Mouse (Mus musculus): ENCODE measurements around the gene Tbc1d23.
"Not testable (repeated sequence)": the region's sequence is repeated elsewhere in the genome, so short reads cannot be mapped to it uniquely, and the experiment has no call there.

The Tbc1d23 gene

DNA sequence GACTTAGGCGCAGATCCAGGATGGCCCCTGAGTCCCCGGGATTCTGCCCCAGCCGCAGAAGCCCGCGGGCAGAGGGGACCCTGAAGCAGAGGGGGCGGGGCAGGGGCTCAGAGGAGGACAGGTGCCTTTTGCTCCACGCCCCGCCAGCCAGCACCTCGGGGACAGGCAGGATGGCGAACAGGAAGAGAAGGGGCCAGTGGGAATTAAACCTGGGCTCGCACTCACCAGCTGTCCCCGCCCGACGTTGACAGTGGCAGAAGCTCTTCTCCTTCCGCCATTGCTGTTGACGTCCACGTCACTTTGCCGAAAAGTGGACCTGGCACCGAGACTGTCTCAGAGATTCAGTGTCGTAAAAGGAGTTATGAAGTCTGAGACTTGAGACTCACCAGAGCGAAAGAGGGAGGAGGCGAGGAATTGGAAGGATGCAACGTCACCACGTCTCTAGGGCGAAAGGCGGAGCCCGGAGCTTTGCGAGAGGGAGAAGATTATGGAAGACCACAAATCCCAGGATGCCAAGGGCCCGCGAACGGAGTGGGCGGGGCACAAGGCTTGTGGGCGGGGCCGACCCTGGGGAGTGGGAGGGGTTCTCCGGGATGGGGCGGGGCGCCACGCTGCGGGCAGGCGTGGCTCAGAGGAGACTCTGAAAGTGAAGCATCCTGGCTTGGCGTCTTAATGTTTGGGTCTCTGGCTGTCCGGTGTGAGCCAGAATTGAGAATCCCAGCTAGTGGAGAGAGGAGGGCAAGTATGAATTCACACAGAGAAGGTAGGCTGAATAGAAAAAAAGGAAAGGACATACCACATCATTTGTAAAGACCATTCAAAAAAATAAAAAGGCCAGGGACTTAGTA, at the start of gene Tbc1d23:
TSS of gene Tbc1d23 (minus strand) at position 416 of the 848 bp plus-strand sequence.
- DNase-seq: peak; percentile 95

DNA sequence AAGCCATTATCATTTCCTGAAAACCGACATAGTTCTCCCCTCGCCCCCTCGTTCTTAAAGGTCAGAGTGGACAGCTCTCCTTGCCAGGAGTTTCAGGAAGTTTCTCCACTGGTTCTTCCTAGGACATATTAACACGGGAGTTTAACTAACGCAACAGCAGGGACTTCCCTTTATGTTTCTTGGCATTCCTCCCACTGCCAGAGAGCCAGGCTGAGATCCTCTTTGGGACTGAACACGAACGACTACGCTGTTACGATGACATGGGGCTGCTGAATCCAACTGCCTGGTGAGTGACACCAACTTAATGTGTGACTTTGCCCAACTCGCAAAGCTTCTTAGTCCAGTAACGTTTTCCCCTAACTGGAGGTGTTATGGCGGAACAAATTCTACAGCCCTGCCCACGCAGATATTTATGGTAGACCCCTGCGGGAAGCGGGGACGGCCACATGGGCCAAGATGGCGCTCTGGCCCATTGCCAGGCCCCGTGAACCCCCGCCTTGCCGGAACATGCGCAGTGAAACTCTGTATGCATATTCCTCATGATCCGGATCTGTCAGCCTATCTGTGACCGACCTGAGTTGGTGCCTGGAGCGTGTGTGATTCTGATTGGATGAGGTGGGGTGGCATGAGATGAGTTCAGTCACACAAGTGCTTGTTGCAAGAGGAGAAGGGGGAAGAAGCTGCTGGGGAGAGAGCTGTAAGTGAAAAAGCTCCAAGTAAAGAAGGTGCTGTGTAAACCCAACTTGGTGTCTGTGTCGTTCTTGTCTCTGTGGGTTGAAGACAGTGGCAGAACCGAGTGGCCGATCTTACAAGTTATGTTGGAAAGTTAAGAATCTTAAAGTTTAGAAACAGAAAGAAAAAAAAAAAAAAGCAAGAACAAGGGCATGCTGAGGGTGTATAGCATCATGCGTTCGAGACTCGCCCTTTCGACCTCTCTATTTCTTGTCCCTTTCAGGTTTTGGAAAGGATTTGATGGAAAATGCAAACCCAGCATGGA, 49.2 kb upstream of the Tbc1d23 start:
- no peak for DNase-seq

DNA sequence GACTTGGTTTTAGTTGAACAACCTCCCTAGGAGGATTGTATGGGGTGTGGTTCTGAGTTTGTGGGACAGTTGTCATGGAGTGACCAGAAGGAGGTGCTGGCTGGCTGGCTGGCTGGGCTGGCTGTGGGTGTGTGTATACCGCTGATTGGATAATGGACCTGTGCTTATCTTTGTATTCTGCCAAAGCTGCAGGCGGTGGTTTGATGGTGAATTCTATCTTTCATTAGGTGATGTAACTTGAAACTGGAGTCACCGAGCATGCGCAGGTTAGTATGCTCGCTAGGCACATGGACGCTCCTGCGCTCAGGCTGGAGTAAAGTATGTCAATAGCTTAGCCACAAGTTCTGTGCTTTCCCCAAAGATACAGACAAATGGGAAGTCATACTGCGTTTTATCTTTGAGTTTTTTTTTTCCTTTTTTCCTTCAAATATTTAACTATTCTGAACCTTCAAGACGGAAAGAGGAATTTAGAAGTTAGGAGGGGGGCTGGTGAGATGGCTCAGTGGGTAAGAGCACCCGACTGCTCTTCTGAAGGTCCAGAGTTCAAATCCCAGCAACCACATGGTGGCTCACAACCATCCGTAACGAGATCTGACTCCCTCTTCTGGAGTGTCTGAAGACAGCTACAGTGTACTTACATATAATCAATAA, 47.8 kb upstream of the Tbc1d23 start:
- no peak for DNase-seq

DNA sequence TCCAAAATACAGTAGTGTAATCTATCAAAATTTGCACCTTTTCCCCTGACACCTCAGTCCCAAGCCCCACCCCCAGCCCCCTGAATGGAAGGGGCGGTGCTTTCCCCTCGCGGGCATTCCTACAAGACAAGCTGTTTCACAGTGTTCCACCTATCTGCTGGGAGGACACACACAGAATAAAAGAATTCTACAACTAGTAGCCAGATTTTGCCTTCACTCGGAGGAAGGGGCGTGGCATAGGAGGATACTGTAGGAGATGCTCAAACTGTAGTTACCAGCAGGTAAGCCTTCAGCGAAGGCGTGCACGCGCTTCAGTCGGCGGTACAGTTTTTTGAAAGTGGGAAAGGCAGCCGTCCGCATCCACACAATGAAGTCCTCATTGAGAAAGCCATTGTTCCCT, 38.4 kb upstream of the Tbc1d23 start:
- DNase-seq: no peak

DNA sequence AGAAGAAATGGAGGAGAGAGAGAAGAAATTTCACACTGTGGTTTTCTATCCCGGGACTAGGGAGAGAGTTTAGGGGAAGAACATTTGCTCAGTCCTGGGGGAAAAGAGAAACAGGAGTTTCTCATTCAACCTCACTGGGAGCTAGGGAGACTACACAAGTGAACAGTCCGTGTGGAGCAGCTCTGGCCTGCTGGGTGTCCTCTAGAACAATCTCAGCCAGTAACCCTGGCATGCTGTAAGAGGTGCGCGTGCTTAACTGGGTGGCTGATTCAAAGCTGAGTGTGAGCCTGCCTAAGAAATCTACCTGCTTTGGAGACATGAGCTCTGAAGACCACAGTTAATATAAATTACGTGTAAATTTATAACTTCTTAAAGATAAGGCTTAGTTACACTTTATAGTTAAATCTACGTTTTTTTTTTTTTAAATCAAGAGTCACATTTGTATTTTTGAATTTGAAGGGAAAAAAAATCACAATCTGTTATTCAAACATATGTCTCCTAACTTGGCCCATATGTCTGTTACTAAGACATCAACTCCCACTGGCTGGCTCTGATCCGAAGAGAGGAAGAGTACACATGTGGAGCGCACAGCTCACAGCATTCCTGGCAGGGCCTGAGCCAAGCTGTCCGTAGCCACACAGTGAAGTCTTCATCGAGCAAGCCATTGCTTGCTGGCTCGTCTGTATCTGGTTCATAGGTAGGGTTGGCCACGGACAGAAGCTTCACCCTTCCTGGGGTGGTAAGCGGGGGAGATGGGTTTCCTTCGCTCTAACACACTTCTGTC, 36.9 kb upstream of the Tbc1d23 start:
- no peak for DNase-seq

DNA sequence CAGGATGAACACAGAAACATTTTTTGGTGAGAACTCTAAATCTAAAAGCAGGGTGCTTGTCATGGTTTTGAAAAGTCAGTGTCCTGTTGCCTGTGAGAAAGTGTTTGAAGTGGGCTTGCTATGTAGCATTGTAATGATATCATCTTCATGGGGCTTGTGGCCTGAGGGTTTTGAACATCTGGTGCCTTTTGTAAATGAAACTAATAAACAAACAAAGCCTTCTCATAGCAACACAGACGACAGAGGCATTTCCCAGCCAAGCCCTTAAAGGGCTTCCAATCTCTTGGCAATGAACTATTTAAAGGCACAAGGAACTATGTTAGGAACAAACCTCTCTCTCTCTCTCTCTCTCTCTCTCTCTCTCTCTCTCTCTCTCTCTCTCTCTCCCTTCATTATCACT, 35.8 kb upstream of the Tbc1d23 start:
- DNase-seq: no peak

DNA sequence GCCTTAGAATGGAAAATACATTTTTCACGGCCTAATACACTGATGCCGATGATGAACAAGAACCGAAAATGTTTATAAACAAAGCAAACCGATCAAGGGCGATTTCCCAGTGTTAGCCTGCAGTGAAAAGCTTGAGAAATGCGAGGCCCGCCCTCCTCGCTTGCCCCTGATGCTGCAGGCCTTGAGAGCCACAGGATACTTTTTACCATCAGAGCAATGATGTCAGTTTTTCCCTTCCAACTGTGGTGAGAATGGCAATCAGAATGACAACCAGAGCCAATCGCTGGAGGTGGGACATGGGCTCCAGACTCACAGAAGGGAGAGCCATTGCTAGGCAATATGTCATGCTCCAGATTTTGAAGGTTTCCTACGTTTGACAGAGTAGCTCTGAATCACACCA, 28.8 kb upstream of the Tbc1d23 start:
- DNase-seq: no peak

DNA sequence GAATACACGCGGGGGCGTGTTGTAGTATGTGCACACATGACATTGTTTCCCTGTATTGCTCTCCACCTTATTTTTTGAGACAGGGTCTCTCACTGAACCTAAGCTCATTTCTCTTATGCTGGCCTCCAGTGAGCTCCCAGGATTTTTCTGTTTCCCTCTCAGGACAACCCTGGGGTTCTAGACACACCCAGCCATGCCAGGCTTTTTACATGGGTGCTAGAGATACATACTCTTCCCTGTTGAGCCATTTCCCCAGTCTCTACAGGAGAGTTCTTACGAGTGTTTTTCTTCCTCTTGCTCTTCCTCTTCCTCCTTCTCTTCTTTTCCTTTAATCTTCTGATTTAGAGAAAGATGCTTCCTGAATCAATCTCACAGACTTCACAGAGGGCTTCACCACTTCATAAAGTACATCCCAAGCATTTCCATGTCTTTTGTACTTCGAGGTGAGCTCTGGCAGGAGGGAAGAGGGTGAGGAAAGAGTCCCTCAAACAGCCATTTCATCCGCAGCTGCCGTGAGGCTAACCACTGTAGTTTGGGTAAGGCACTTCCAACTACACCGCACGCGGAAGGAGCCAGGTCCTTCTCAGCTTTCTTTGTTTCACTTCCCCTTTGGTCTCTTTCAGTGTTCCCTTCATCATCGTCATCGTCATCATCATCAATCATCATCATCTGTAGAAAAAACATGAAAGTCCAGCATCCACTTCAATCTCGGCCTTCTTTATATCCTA, 28.2 kb upstream of the Tbc1d23 start:
- no peak for DNase-seq

DNA sequence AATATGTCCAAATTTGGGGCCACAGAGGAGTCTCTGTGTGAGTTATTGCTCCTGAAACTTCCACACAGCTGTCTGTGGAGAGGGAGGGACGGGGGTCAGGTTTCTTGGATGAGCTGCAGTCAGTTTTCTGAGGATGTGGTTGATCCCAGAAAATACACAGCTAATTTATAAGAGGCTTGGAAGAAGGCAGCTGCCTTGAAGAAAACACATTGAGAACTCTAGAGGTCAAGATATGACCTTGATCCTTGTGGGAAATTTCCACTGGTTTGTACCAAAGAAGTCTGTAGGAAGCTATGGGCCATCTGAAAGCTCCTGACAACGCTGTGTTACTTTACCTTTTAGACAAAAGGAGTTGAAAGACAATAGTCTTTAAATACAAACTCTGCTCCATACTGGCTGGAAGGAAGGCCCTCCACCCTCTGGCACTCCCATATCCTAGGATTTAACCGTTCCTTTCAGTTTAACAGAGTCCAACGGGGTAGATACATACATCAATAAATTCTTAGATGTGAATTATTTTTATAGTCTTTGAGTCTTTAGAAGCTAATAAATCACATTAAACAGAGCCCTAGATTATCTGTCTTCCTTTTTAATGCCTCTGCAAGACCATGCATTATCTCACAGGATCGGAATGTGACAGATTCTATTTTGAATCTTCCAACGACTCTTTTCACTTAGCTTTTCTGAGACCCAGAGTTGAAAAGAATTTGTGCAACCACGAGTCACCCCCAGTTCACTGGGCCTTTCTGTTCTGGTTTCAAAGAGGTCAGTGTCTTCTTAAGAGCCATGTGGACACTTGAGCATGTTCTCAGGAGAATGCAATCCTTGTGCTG, 20.5 kb upstream of the Tbc1d23 start:
- DNase-seq: no peak

DNA sequence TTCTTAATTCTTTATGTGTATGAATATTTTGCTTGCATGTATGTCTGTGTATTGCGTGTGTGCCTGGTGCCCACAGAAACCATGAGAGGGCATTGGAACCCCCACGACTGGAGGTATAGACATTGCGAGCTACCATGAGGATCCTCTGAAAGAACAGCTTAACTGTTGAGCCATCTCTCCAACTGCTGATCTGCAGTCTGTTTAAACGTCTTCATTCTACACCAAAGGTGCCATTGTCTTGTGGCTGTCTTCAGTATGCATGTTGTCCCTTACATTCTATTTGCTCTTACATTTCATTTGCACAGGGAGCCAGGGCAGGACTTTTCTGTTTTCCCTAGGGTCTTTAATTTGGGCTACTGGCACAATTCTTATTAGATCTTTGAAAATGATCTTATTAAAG, 19.7 kb upstream of the Tbc1d23 start:
- no peak for DNase-seq

DNA sequence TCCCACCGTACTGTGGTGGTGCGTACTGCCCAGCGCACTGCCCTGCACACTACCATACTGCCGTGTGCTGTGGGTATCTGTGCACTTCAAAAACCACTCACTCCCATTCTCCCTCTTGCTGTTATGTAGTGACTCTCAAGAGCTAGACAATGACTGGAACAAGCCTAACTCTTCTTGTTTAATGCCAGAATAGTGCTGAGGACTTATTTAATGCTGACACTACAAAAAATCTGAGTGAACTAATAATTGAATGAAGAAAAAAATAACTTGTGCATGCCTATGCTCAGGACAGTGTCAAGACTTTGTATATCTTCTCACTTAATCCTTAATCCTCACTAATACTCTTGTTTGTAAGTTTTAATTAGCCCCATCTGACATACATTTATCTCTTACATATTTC, 16.2 kb upstream of the Tbc1d23 start:
- no peak for DNase-seq

DNA sequence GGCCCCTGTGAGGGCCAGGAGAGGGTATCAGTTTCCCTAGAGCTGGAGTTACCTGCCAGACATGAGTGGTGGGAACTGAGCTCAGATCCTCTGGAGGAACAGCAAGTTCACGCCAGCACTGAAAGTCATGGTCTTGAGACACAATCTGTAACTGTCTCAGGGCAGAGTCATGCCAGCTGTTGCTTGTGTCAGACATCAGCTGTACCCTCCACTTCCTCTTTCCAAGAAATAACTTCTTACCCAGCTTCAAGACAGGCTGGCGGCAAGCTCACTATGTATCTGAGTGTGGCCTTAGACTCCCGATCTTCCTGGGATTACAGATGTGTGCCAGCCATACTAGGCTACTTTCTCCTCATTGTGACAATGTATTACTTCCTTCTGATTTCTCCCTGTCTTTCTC, 15.3 kb upstream of the Tbc1d23 start:
- no peak for DNase-seq

DNA sequence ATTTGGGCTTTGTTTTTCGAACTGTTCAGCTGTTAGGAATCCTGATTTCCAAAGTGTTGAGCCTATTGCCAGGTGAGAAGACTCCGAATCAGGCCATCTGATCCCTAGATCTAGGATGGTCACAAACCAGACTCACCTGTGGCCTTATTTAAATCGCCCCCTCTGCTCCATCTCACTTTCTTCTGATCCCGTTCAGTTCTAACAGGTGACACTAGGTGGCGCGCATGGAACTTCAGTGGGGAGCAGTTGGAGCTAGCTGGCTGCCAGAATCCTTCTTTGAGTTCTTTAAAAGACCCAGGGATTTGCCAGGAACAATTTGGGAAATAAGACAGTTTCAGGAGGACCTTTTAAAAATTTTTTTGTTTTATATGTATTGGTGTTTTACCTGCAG, 12.5 kb upstream of the Tbc1d23 start:
- DNase-seq: peak; percentile 82

DNA sequence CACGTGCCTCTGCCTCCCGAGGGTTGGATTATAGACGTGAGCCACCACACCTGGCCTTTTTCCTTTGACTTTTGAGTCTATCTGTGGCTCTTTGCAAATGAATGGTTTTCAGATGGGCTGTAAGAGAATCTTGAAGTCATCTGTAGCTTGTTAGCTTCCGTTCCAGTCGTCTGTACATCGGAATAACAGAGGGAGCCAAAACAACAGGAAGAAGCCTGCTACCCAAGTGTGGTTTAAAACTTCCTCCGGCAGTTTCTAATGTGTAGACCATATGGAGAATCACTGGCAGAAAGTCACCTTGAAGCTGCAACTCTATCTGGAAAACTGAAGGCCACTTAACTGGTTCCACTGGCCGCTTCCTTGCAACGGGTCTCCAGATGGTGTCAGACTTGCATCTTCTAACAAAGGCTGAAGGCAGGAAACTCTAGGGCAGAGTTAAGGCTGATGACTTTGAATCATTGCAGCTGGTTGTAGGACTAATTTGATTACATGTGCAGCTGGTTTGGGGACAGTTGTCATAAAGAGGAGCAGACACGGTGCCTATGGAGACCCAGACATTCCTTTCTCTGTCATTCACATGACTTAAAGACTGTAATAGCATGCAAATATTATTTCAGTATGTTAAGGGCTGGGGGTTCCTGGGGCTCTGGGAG, 12.0 kb upstream of the Tbc1d23 start:
- DNase-seq: peak; percentile 17

DNA sequence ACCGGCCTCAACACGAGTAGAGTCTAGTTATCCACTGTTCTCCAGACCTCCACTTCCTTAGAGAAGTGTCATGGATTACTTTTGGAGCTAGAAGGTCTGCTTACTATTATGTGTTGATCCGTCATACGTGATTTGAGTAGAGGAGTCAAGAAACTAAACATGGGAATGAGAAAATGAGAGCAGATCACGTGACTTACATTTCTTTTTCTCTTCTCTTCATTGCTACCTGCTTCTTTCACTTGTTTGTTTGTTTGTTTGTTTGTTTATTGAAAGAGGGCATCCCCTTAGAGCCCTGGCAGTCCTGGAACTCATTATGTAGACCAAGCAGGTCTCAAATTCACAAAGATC, 11.5 kb upstream of the Tbc1d23 start:
- no peak for DNase-seq

DNA sequence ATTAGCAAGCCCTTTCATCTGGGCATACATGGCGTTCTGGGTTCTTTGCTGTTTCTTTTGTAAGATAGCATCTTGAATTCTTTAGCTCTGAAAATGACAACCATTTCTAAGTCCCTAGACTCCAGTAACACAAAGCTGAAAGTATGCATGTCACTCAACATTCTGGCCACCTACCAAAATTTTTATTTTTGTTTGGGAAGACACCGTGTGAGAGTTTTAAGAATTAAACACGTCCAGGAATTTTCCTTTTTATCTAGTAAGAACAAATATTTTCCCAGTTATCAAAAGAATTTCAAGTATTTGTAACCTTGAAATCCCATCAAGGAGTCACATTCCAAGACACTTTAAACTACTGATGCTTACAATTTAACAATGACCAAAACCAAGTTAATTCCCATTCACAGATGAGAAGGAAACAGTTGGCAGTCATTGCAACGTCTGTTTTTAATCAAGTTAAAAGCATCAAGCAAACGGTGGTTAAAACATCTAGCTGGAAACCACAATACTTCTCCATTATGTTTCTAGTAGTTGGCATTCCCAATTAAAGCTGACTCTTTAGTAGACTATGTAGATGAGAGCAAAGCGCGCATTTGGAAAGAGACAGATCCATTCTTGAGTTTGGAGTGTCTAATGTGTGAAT, 4.7 kb upstream of the Tbc1d23 start:
- DNase-seq: no peak

DNA sequence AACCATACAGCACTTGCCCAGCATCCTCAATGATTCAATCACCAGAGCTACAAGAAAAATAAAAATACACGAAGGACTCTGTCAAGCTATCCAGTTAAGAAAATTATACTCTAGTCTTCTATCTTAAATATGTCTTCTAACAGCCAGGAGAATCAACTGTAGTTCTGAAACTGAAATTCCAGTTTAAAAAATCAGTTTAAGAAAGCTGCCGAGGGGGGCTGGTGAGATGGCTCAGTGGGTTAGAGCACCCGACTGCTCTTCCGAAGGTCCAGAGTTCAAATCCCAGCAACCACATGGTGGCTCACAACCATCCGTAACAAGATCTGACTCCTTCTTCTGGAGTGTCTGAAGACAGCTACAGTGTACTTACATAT, 620 bp upstream of the Tbc1d23 start:
- DNase-seq: not testable (repeated sequence)

DNA sequence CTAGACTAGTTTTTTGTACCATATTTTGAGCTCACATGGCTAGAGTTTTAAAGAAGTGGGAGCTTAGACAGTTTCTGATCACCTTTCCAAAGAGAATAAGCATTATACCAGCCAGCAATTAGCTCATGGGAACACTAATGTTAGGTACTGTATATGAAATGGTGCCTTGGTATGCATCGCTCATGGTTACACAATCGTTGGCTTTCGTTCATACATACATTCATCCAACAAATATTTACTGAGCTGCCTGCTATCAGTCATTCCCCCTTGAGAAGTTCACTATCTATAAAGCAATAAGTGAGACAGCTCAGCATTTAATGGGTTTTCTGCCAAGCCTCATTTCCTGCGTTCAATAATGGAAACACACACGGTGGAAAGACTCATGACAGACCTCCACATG, 4.9 kb downstream of the Tbc1d23 start:
- DNase-seq: no peak

DNA sequence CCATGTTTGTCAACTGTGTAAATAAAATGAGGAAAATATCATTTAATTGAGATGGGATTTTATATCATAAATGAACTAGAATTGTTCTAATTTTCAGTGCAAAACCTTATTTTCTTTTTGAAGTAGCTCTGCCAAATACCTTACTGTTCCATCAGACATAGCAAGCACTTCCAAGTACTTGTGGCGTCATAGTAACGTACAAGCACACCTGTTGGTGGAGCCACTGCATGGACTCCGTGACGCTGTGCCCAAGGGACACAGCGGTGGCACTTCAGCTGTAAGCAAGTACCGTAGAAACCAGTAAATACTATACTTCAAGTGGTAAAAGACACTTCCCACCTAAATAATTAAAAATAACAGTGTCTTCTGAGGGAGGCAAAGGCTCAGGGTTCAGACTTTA, 10.9 kb downstream of the Tbc1d23 start:
- no peak for DNase-seq

DNA sequence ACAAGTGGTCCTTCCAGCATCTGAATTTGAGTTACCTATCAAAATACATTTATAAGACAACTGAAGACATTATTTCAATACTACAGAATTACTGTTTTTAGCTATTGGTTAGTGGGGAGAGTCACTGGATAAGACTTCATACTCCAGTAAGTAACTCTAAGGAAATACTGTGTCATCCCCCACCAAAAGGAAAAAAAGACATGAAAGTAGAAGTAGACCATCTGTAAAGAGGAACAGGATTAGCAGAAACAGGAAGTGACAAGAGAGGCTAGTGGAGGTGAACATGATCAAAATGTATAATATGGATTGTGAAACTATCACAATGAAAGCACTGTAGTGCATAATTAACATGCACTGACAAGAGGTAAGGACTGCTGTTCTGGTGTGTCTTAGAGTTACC, 15.3 kb downstream of the Tbc1d23 start:
- DNase-seq: no peak
